Mouse (Mus musculus) CH12.LX (cell line): ENCODE data around the gene Gtsf1l. TPM values are rescaled to one million over a fixed set of nuclear protein-coding genes. Genes with fewer than 3 reads are reported as not detected.

Experiments used
- DNase-seq: peaks from one replicate; pipeline ENCODE4 v3.0.0-alpha.2; 2013; ENCODE audit errors: extremely low read depth
- H3K27ac ChIP-seq: 2 replicates; pipeline ENCODE4 v1.5.1; 2012; ENCODE audit warnings: low read depth, mild to moderate bottlenecking, control low read depth, moderate library complexity; ENCODE audit not compliant: insufficient read depth
- H3K27me3 ChIP-seq: replicated peaks from 2 replicates; pipeline ENCODE3; 2012; ENCODE audit warnings: inconsistent platforms
- H3K36me3 ChIP-seq, 2 experiments: replicated peaks in 1 of 2; 2 replicates each; pipeline versions ENCODE3 to v1.6.1; 2012; ENCODE audit warnings: inconsistent platforms in 1 of 2, low read length in 1 of 2, mild to moderate bottlenecking in 1 of 2, mixed read lengths in 1 of 2, moderate library complexity in 1 of 2; ENCODE audit not compliant: control insufficient read depth in 1 of 2, insufficient read depth in 1 of 2
- H3K4me1 ChIP-seq, 2 experiments: 2 replicates each; pipeline ENCODE4 v1.6.1; 2012; ENCODE audit warnings: inconsistent platforms in 1 of 2, moderate library complexity in 1 of 2; ENCODE audit not compliant: insufficient read depth in 2 of 2, control insufficient read depth in 1 of 2
- H3K4me2 ChIP-seq: 2 replicates; pipeline ENCODE4 v1.6.1; 2012; ENCODE audit warnings: low read depth, mild to moderate bottlenecking, control low read depth; ENCODE audit not compliant: poor library complexity, insufficient read depth, severe bottlenecking
- H3K4me3 ChIP-seq, 3 experiments: fragments of 150-350 bp in 1 of 3; sonication (generic) in 1 of 3; replicated peaks in 1 of 3; 2 replicates each; pipeline versions ENCODE3 to v1.5.1; 2011 to 2012; ENCODE audit warnings: low read depth in 2 of 3, low read length in 2 of 3, mild to moderate bottlenecking in 2 of 3, moderate library complexity in 2 of 3, control low read depth in 1 of 3, improper control_type of control experiment in 1 of 3, inconsistent platforms in 1 of 3, mixed read lengths in 1 of 3; ENCODE audit not compliant: poor library complexity in 1 of 3
- H3K79me2 ChIP-seq: replicated peaks from 2 replicates; pipeline ENCODE4 v1.6.1; 2012; ENCODE audit warnings: mild to moderate bottlenecking, moderate library complexity; ENCODE audit not compliant: control insufficient read depth, poor library complexity, insufficient read depth, severe bottlenecking; ENCODE audit errors: extremely low read depth
- H3K9ac ChIP-seq: 2 replicates; pipeline ENCODE4 v1.6.1; 2012; ENCODE audit warnings: low read depth, mild to moderate bottlenecking, control low read depth, moderate library complexity; ENCODE audit not compliant: insufficient read depth
- H3K9me3 ChIP-seq: replicated peaks from 2 replicates; pipeline ENCODE3; 2012; ENCODE audit warnings: low read length, inconsistent platforms, mixed read lengths
- BHLHE40 ChIP-seq: IDR thresholded peaks from 2 replicates; pipeline ENCODE4 v1.6.1; 2011; ENCODE audit warnings: mild to moderate bottlenecking, low read depth, low read length, improper control_type of control experiment
- E2F4 ChIP-seq: IDR thresholded peaks from 2 replicates; pipeline ENCODE4 v1.6.1; 2011; ENCODE audit warnings: low read depth, low read length, improper control_type of control experiment; ENCODE audit not compliant: insufficient replicate concordance
- ELF1 ChIP-seq: IDR thresholded peaks from 2 replicates; pipeline ENCODE4 v1.6.1; 2014; ENCODE audit warnings: low read depth, mild to moderate bottlenecking, inconsistent platforms, low read length, improper control_type of control experiment
- ETS1 ChIP-seq: conservative IDR thresholded peaks from 2 replicates; pipeline ENCODE4 v1.6.1; 2012; ENCODE audit warnings: low read depth, mild to moderate bottlenecking, inconsistent platforms, low read length, improper control_type of control experiment, moderate library complexity
- GABPA ChIP-seq: IDR thresholded peaks from 2 replicates; pipeline ENCODE4 v1.6.1; 2012; ENCODE audit warnings: low read depth, low read length, improper control_type of control experiment, inconsistent platforms; ENCODE audit not compliant: insufficient replicate concordance
- MAFK ChIP-seq: IDR thresholded peaks from 2 replicates; pipeline ENCODE4 v1.6.1; 2011; ENCODE audit warnings: low read length, improper control_type of control experiment; ENCODE audit not compliant: insufficient replicate concordance
- MAX ChIP-seq: IDR thresholded peaks from 2 replicates; pipeline ENCODE4 v1.6.1; 2011; ENCODE audit warnings: low read length, improper control_type of control experiment
- MAZ ChIP-seq: IDR thresholded peaks from 2 replicates; pipeline ENCODE4 v1.6.1; 2012; ENCODE audit warnings: low read depth, mild to moderate bottlenecking, inconsistent platforms, low read length, improper control_type of control experiment, moderate library complexity
- MEF2A ChIP-seq: IDR thresholded peaks from 2 replicates; pipeline ENCODE4 v1.6.1; 2014; ENCODE audit warnings: low read depth, mild to moderate bottlenecking, inconsistent platforms, low read length, improper control_type of control experiment, borderline replicate concordance
- MXI1 ChIP-seq: IDR thresholded peaks from 2 replicates; pipeline ENCODE4 v1.6.1; 2011; ENCODE audit warnings: mild to moderate bottlenecking, low read depth, low read length, improper control_type of control experiment
- NELFE ChIP-seq: IDR thresholded peaks from 2 replicates; pipeline ENCODE4 v1.6.1; 2011; ENCODE audit warnings: low read depth, low read length, improper control_type of control experiment
- NRF1 ChIP-seq: IDR thresholded peaks from 2 replicates; pipeline ENCODE4 v1.6.1; 2014; ENCODE audit warnings: low read depth, mild to moderate bottlenecking, inconsistent platforms, low read length, improper control_type of control experiment, moderate library complexity
- PAX5 ChIP-seq: IDR thresholded peaks from 2 replicates; pipeline ENCODE4 v1.6.1; 2012; ENCODE audit warnings: low read length, inconsistent platforms, mixed read lengths
- POLR2A ChIP-seq: IDR thresholded peaks from 2 replicates; pipeline ENCODE4 v1.6.1; 2011; ENCODE audit warnings: low read depth, mild to moderate bottlenecking, improper control_type of control experiment, low read length
- SIN3A ChIP-seq: IDR thresholded peaks from 2 replicates; pipeline ENCODE4 v1.6.1; 2012; ENCODE audit warnings: low read length, improper control_type of control experiment, inconsistent platforms
- TBP ChIP-seq: conservative IDR thresholded peaks from 2 replicates; pipeline ENCODE4 v1.6.1; 2011; ENCODE audit warnings: low read depth, low read length, improper control_type of control experiment
- ZMIZ1 ChIP-seq: IDR thresholded peaks from 2 replicates; pipeline ENCODE4 v1.6.1; 2012; ENCODE audit warnings: low read depth, mild to moderate bottlenecking, inconsistent platforms, low read length, improper control_type of control experiment
- dilution Hi-C: fragments of 300-500 bp; cut with MboI; formaldehyde crosslinking; loops from 2 replicates; pipeline ENCODE4 v1.14.3; 2020; ENCODE audit warnings: low sequenced_read_pairs; ENCODE audit not compliant: extremely low pct_unique_long_range_greater_than_20kb, extremely low pct_ligation_motif_present
- in situ Hi-C: fragments of 300-500 bp; cut with MboI; formaldehyde crosslinking; loops from 3 replicates; pipeline ENCODE4 v1.14.3; 2019; ENCODE audit warnings: low sequenced_read_pairs, low pct_ligation_motif_present, low pct_unique_long_range_greater_than_20kb, mixed read lengths
- polyA plus RNA-seq: library from polyadenylated mRNA; unstranded; fragments of >175 nt; gene quantifications from 2 replicates; pipeline ENCODE4 v1.2.1, GENCODE M21; 2012; ENCODE audit warnings: low read depth; ENCODE audit not compliant: insufficient read length
- total RNA-seq, 2 experiments: library from RNA; depleted of rRNA; stranded (reverse); fragments of 300-350 nt in 1 of 2; fragments of >200 nt in 1 of 2; gene quantifications; 2 replicates each; pipeline ENCODE4 v1.2.3; 2012 to 2014

Gtsf1l gene
- total and polyA plus RNA-seq, 3 experiments: not detected

GRCm38 (mm10) chr2:163054335-163054840 is 33.3 kb downstream of the Gtsf1l start, which contains the start of gene Mybl2:
Gene Mybl2, plus strand, starts transcription at chr2:163054687.
- peak; percentile 95 for DNase-seq
- dilution Hi-C loops: no loop called here
- H3K4me1 ChIP-seq: peaks cover 6 to 34% of the 10 kb centered on the region in 2 experiments; a peak in 3 of 4 replicates

GRCm38 (mm10) chr2:163052826-163053225 is 34.8 kb downstream of the Gtsf1l start:
- Histone ChIP-seq H3K36me3 (peaks cover 3 to 24% of the 10 kb centered on the region in 2 experiments), H3K27ac (no peak overlapping the region), H3K4me1 (peaks cover 6 to 37% of the 10 kb centered on the region in 2 experiments; a peak in 3 of 4 replicates), H3K4me2 (no peak overlapping the region), H3K27me3 (no peaks in the 10 kb centered on the region), H3K9me3 (no peaks in the 10 kb centered on the region), H3K79me2 (peaks cover 25% of the 10 kb centered on the region), H3K4me3 (no peak overlapping the region), H3K9ac (no peak overlapping the region)
- dilution Hi-C loops: no loop called here
- no peak for DNase-seq
- TF ChIP-seq GABPA: no peak
- in situ Hi-C loops: no loop called here

More at GRCm38 (mm10) chr2:163054335-163054840, 33.3 kb downstream of the Gtsf1l start, which contains the start of gene Mybl2:
- Histone ChIP-seq H3K4me2 (peak within 1 kb of the TSS; percentile 75), H3K36me3 (peaks cover 2 to 18% of the 10 kb centered on the region in 2 experiments), H3K27ac (peak within 1 kb of the TSS; percentile 70; the same call in 1 of the 2 replicates), H3K9me3 (no peaks in the 10 kb centered on the region), H3K9ac (peak within 1 kb of the TSS; percentile 75), H3K79me2 (peaks cover 37% of the 10 kb centered on the region), H3K27me3 (no peaks in the 10 kb centered on the region), H3K4me3 (peak within 1 kb of the TSS; percentile 72 to 86 (median 82))
- in situ Hi-C loops: no loop called here
- TF ChIP-seq POLR2A (peak; percentile 84), MAZ (peak; percentile 56; the same call in 1 of the 2 replicates), MEF2A (no peak), NELFE (peak; percentile 70), ELF1 (peak; percentile 83), MAFK (no peak), NRF1 (peak; percentile 81), PAX5 (no peak), TBP (peak; percentile 69; the same call in 1 of the 2 replicates), E2F4 (peak; percentile 93; the same call in 1 of the 2 replicates), BHLHE40 (peak; percentile 60), MAX (peak; percentile 59; the same call in 1 of the 2 replicates), ETS1 (no peak), ZMIZ1 (peak; percentile 67), MXI1 (peak; percentile 81; the same call in 1 of the 2 replicates), SIN3A (peak; percentile 91)
